Mouse (Mus musculus) CH12.LX (cell line): ENCODE measurements at regions not wholly inside any gene's neighbourhood (a gene's known extent, or its start where the extent isn't known, plus 50 kb on each side); places are given as distances from the start of the nearest gene placed in this dataset.

Experiments used
- DNase-seq: peaks from one replicate; pipeline ENCODE4 v3.0.0-alpha.2; 2013; ENCODE audit errors: extremely low read depth
- H3K27ac ChIP-seq: 2 replicates; pipeline ENCODE4 v1.5.1; 2012; ENCODE audit warnings: low read depth, mild to moderate bottlenecking, control low read depth, moderate library complexity; ENCODE audit not compliant: insufficient read depth
- H3K27me3 ChIP-seq: replicated peaks from 2 replicates; pipeline ENCODE3; 2012; ENCODE audit warnings: inconsistent platforms
- H3K36me3 ChIP-seq, 2 experiments: replicated peaks in 1 of 2; 2 replicates each; pipeline versions ENCODE3 to v1.6.1; 2012; ENCODE audit warnings: inconsistent platforms in 1 of 2, low read length in 1 of 2, mild to moderate bottlenecking in 1 of 2, mixed read lengths in 1 of 2, moderate library complexity in 1 of 2; ENCODE audit not compliant: control insufficient read depth in 1 of 2, insufficient read depth in 1 of 2
- H3K4me1 ChIP-seq, 2 experiments: 2 replicates each; pipeline ENCODE4 v1.6.1; 2012; ENCODE audit warnings: inconsistent platforms in 1 of 2, moderate library complexity in 1 of 2; ENCODE audit not compliant: insufficient read depth in 2 of 2, control insufficient read depth in 1 of 2
- H3K4me2 ChIP-seq: 2 replicates; pipeline ENCODE4 v1.6.1; 2012; ENCODE audit warnings: low read depth, mild to moderate bottlenecking, control low read depth; ENCODE audit not compliant: poor library complexity, insufficient read depth, severe bottlenecking
- H3K4me3 ChIP-seq, 3 experiments: fragments of 150-350 bp in 1 of 3; sonication (generic) in 1 of 3; replicated peaks in 1 of 3; 2 replicates each; pipeline versions ENCODE3 to v1.5.1; 2011 to 2012; ENCODE audit warnings: low read depth in 2 of 3, low read length in 2 of 3, mild to moderate bottlenecking in 2 of 3, moderate library complexity in 2 of 3, control low read depth in 1 of 3, improper control_type of control experiment in 1 of 3, inconsistent platforms in 1 of 3, mixed read lengths in 1 of 3; ENCODE audit not compliant: poor library complexity in 1 of 3
- H3K79me2 ChIP-seq: replicated peaks from 2 replicates; pipeline ENCODE4 v1.6.1; 2012; ENCODE audit warnings: mild to moderate bottlenecking, moderate library complexity; ENCODE audit not compliant: control insufficient read depth, poor library complexity, insufficient read depth, severe bottlenecking; ENCODE audit errors: extremely low read depth
- H3K9ac ChIP-seq: 2 replicates; pipeline ENCODE4 v1.6.1; 2012; ENCODE audit warnings: low read depth, mild to moderate bottlenecking, control low read depth, moderate library complexity; ENCODE audit not compliant: insufficient read depth
- H3K9me3 ChIP-seq: replicated peaks from 2 replicates; pipeline ENCODE3; 2012; ENCODE audit warnings: low read length, inconsistent platforms, mixed read lengths
- BHLHE40 ChIP-seq: IDR thresholded peaks from 2 replicates; pipeline ENCODE4 v1.6.1; 2011; ENCODE audit warnings: mild to moderate bottlenecking, low read depth, low read length, improper control_type of control experiment
- CHD1 ChIP-seq: IDR thresholded peaks from 2 replicates; pipeline ENCODE4 v1.6.1; 2012; ENCODE audit warnings: low read depth, low read length, improper control_type of control experiment, inconsistent platforms
- CHD2 ChIP-seq: IDR thresholded peaks from 2 replicates; pipeline ENCODE4 v1.6.1; 2011; ENCODE audit warnings: low read length, improper control_type of control experiment
- ELF1 ChIP-seq: IDR thresholded peaks from 2 replicates; pipeline ENCODE4 v1.6.1; 2014; ENCODE audit warnings: low read depth, mild to moderate bottlenecking, inconsistent platforms, low read length, improper control_type of control experiment
- EP300 ChIP-seq: IDR thresholded peaks from 2 replicates; pipeline ENCODE4 v1.6.1; 2011; ENCODE audit warnings: low read length, improper control_type of control experiment
- GABPA ChIP-seq: IDR thresholded peaks from 2 replicates; pipeline ENCODE4 v1.6.1; 2012; ENCODE audit warnings: low read depth, low read length, improper control_type of control experiment, inconsistent platforms; ENCODE audit not compliant: insufficient replicate concordance
- IRF4 ChIP-seq: IDR thresholded peaks from 2 replicates; pipeline ENCODE4 v1.6.1; 2014; ENCODE audit warnings: low read depth, mild to moderate bottlenecking, inconsistent platforms, low read length, improper control_type of control experiment
- JUND ChIP-seq: conservative IDR thresholded peaks from 2 replicates; pipeline ENCODE4 v1.6.1; 2011; ENCODE audit warnings: low read depth, low read length, improper control_type of control experiment
- KAT2A ChIP-seq: IDR thresholded peaks from 2 replicates; pipeline ENCODE4 v1.6.1; 2012; ENCODE audit warnings: low read length, improper control_type of control experiment, inconsistent platforms; ENCODE audit not compliant: insufficient replicate concordance
- MAZ ChIP-seq: IDR thresholded peaks from 2 replicates; pipeline ENCODE4 v1.6.1; 2012; ENCODE audit warnings: low read depth, mild to moderate bottlenecking, inconsistent platforms, low read length, improper control_type of control experiment, moderate library complexity
- MEF2A ChIP-seq: IDR thresholded peaks from 2 replicates; pipeline ENCODE4 v1.6.1; 2014; ENCODE audit warnings: low read depth, mild to moderate bottlenecking, inconsistent platforms, low read length, improper control_type of control experiment, borderline replicate concordance
- MYC ChIP-seq: IDR thresholded peaks from 2 replicates; pipeline ENCODE4 v1.6.1; 2011; ENCODE audit warnings: low read depth, mild to moderate bottlenecking, improper control_type of control experiment, low read length
- NELFE ChIP-seq: IDR thresholded peaks from 2 replicates; pipeline ENCODE4 v1.6.1; 2011; ENCODE audit warnings: low read depth, low read length, improper control_type of control experiment
- PAX5 ChIP-seq: IDR thresholded peaks from 2 replicates; pipeline ENCODE4 v1.6.1; 2012; ENCODE audit warnings: low read length, inconsistent platforms, mixed read lengths
- POLR2A ChIP-seq: IDR thresholded peaks from 2 replicates; pipeline ENCODE4 v1.6.1; 2011; ENCODE audit warnings: low read depth, mild to moderate bottlenecking, improper control_type of control experiment, low read length
- POLR2AphosphoS2 ChIP-seq: IDR thresholded peaks from 2 replicates; pipeline ENCODE4 v1.6.1; 2011; ENCODE audit warnings: low read depth, low read length, improper control_type of control experiment
- RAD21 ChIP-seq: IDR thresholded peaks from 2 replicates; pipeline ENCODE4 v1.6.1; 2011; ENCODE audit warnings: low read depth, mild to moderate bottlenecking, low read length, improper control_type of control experiment, moderate library complexity
- RCOR1 ChIP-seq: conservative IDR thresholded peaks from 2 replicates; pipeline ENCODE4 v1.6.1; 2012; ENCODE audit warnings: low read depth, mild to moderate bottlenecking, inconsistent platforms, low read length, improper control_type of control experiment
- SIN3A ChIP-seq: IDR thresholded peaks from 2 replicates; pipeline ENCODE4 v1.6.1; 2012; ENCODE audit warnings: low read length, improper control_type of control experiment, inconsistent platforms
- TBP ChIP-seq: conservative IDR thresholded peaks from 2 replicates; pipeline ENCODE4 v1.6.1; 2011; ENCODE audit warnings: low read depth, low read length, improper control_type of control experiment
- TCF12 ChIP-seq: IDR thresholded peaks from 2 replicates; pipeline ENCODE4 v1.6.1; 2014; ENCODE audit warnings: low read depth, mild to moderate bottlenecking, inconsistent platforms, low read length, improper control_type of control experiment
- UBTF ChIP-seq: IDR thresholded peaks from 2 replicates; pipeline ENCODE4 v1.6.1; 2012; ENCODE audit warnings: low read depth, mild to moderate bottlenecking, inconsistent platforms, low read length, improper control_type of control experiment, moderate library complexity
- USF2 ChIP-seq: conservative IDR thresholded peaks from 2 replicates; pipeline ENCODE4 v1.6.1; 2011; ENCODE audit warnings: low read depth, low read length, improper control_type of control experiment
- ZC3H11A ChIP-seq: IDR thresholded peaks from 2 replicates; pipeline ENCODE4 v1.6.1; 2012; ENCODE audit warnings: low read depth, mild to moderate bottlenecking, inconsistent platforms, low read length, improper control_type of control experiment
- ZMIZ1 ChIP-seq: IDR thresholded peaks from 2 replicates; pipeline ENCODE4 v1.6.1; 2012; ENCODE audit warnings: low read depth, mild to moderate bottlenecking, inconsistent platforms, low read length, improper control_type of control experiment
- ZNF384 ChIP-seq: IDR thresholded peaks from 2 replicates; pipeline ENCODE4 v1.6.1; 2012; ENCODE audit warnings: low read depth, low read length, improper control_type of control experiment, inconsistent platforms
- dilution Hi-C: fragments of 300-500 bp; cut with MboI; formaldehyde crosslinking; loops from 2 replicates; pipeline ENCODE4 v1.14.3; 2020; ENCODE audit warnings: low sequenced_read_pairs; ENCODE audit not compliant: extremely low pct_unique_long_range_greater_than_20kb, extremely low pct_ligation_motif_present
- in situ Hi-C: fragments of 300-500 bp; cut with MboI; formaldehyde crosslinking; loops from 3 replicates; pipeline ENCODE4 v1.14.3; 2019; ENCODE audit warnings: low sequenced_read_pairs, low pct_ligation_motif_present, low pct_unique_long_range_greater_than_20kb, mixed read lengths

DNA sequence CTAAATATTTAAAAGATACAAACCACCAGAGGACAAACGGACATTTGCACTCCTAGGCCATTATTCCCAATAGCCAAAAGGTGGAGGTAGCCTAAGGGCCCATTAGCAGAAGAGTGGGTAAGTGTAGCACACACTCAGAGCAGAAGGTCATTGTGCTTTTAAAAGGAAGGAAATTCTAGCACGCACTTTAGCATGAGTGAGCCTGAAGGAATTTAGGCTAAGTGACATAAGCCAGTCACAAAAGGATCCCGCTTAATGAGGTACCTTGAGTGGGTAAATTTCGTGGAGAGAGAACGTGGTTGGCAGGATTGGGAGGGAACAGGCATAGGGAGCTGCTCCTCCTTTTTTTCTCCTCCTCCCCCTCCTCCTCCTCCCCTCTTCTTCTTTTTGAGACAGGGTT is 70.4 kb upstream of the Cd28 start:
- H3K27ac ChIP-seq: no peak overlapping the region
- no peaks in the 10 kb centered on the region for H3K79me2 ChIP-seq
- H3K4me1 ChIP-seq: no peaks in the 10 kb centered on the region
- dilution Hi-C loops: no loop called here
- in situ Hi-C loops: no loop called here
- no peak overlapping the region for H3K4me3 ChIP-seq
- TF ChIP-seq ZNF384: no peak
- no peak for TF ChIP-seq EP300
- no peak for TF ChIP-seq USF2
- no peak for TF ChIP-seq ZC3H11A
- no peak for TF ChIP-seq KAT2A
- TF ChIP-seq GABPA: no peak
- TF ChIP-seq TCF12: no peak
- TF ChIP-seq BHLHE40: no peak
- TF ChIP-seq MYC: no peak
- no peak for TF ChIP-seq MAZ
- TF ChIP-seq MEF2A: no peak
- TF ChIP-seq SIN3A: no peak
- TF ChIP-seq CHD2: no peak
- no peak for TF ChIP-seq RCOR1
- TF ChIP-seq TBP: no peak
- TF ChIP-seq RAD21: no peak
- no peak for TF ChIP-seq UBTF
- H3K27me3 ChIP-seq: no peaks in the 10 kb centered on the region
- H3K9me3 ChIP-seq: no peaks in the 10 kb centered on the region
- no peaks in the 10 kb centered on the region for H3K36me3 ChIP-seq
- no peak overlapping the region for H3K4me2 ChIP-seq
- H3K9ac ChIP-seq: no peak overlapping the region
- DNase-seq: no peak

DNA sequence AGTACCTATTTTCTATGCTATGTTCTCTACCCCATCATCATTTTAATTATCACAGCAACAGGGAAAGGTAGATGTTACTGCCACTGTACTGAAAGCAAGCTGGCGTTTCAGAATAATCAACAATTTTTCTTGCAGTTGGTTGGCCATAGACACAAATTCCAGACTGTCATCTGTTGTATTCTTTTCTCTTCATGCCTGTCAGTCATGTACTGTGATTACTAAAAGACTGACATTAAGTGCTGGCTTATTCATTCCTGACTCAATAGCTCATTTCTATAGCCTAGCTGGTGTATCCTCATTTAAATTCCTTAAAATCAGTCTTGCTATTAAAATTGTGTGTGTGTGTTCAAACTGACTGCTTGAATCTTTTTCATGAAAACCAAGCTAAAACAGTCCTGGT is 71.4 kb upstream of the Cd28 start:
- in situ Hi-C loops: no loop called here
- H3K4me1 ChIP-seq: no peaks in the 10 kb centered on the region
- dilution Hi-C loops: no loop called here
- no peak overlapping the region for H3K4me3 ChIP-seq
- H3K79me2 ChIP-seq: no peaks in the 10 kb centered on the region
- no peaks in the 10 kb centered on the region for H3K36me3 ChIP-seq
- H3K27ac ChIP-seq: no peak overlapping the region
- H3K9me3 ChIP-seq: no peaks in the 10 kb centered on the region
- no peak overlapping the region for H3K9ac ChIP-seq
- H3K27me3 ChIP-seq: no peaks in the 10 kb centered on the region
- TF ChIP-seq MAZ (no peak), SIN3A (no peak), UBTF (no peak), NELFE (no peak), POLR2AphosphoS2 (no peak), MYC (no peak), TBP (no peak), MEF2A (no peak), JUND (no peak), ZNF384 (no peak), PAX5 (no peak), CHD2 (no peak), POLR2A (no peak), RAD21 (no peak), IRF4 (no peak), ELF1 (no peak), ZMIZ1 (no peak), CHD1 (no peak), BHLHE40 (no peak)
- no peak overlapping the region for H3K4me2 ChIP-seq
- no peak for DNase-seq
